Mouse (Mus musculus): ENCODE results near the gene Atp6v0e.

- TF ChIP-seq ZKSCAN1 (IDR thresholded peaks at IDR 0.05; ENCODE audit: borderline replicate concordance, low read depth, low read length), result no peak
- no peak for TF ChIP-seq CTCF (conservative IDR thresholded peaks at IDR 0.05 in 1 of 2, IDR thresholded peaks at IDR 0.05 in 1 of 2; ENCODE audit: low read depth in 2 of 2, low read length in 2 of 2)
- no peak for TF ChIP-seq MAZ (IDR thresholded peaks at IDR 0.05; ENCODE audit: low read depth, low read length)
- no peak for TF ChIP-seq HCFC1 (IDR thresholded peaks at IDR 0.05; ENCODE audit: low read depth, low read length)
- TF ChIP-seq MAX (IDR thresholded peaks at IDR 0.05; ENCODE audit: low read length), result no peak
- TF ChIP-seq POLR2A (IDR thresholded peaks at IDR 0.05; ENCODE audit: low read depth, low read length), result no peak
- no peak for TF ChIP-seq TBP (conservative IDR thresholded peaks at IDR 0.05; ENCODE audit: low read depth, low read length)
- no peak for TF ChIP-seq E2F4 (IDR thresholded peaks at IDR 0.05; ENCODE audit: insufficient replicate concordance, low read depth, low read length)
- TF ChIP-seq JUND (conservative IDR thresholded peaks at IDR 0.05; ENCODE audit: low read depth, low read length), result no peak
- no peak for TF ChIP-seq MAFK (IDR thresholded peaks at IDR 0.05; ENCODE audit: insufficient replicate concordance, low read length)
- TF ChIP-seq GABPA (IDR thresholded peaks at IDR 0.05; ENCODE audit: insufficient replicate concordance, low read depth, low read length), result no peak
- no peak for TF ChIP-seq MEF2A (IDR thresholded peaks at IDR 0.05; ENCODE audit: borderline replicate concordance, low read depth, low read length)
- no peak for TF ChIP-seq NRF1 (IDR thresholded peaks at IDR 0.05; ENCODE audit: low read depth, low read length)
- no peak for TF ChIP-seq KAT2A (IDR thresholded peaks at IDR 0.05; ENCODE audit: insufficient replicate concordance, low read length)
These were observed 28.1 kb downstream of the Atp6v0e start for GRCm38 (mm10) chr17:26691110-26691509.
